Mouse (Mus musculus) embryo, embryonic 9.5 days (tissue): ENCODE measurements at regions not wholly inside any gene's neighbourhood (a gene's known extent, or its start where the extent isn't known, plus 50 kb on each side); places are given as distances from the start of the nearest gene placed in this dataset.

ENCODE experiments used
- DNase-seq: peaks from one replicate; pipeline ENCODE4 v3.0.0-alpha.2; 2017; ENCODE audit errors: extremely low spot score

DNA sequence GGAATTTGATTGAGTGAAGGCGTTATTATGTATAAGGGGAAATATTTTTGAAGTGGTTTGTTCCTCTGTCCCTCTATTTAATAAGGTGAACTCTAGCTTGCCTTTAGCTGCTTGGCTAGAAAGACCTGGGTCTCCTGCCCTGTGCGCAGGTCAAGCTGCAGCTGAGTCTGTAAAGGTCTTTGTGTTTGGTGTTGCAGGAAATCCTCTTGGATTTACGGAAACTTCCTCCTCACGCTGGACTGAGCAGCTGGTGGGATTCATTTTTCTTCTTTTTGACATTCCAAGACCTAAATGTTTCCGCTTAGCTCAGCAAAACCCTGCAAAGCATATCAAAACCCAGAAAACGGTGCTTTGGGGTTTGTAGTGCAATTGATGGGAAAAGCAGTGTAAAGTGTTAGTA lies 402.2 kb upstream of the Mmadhc start:
- no peak for DNase-seq

DNA sequence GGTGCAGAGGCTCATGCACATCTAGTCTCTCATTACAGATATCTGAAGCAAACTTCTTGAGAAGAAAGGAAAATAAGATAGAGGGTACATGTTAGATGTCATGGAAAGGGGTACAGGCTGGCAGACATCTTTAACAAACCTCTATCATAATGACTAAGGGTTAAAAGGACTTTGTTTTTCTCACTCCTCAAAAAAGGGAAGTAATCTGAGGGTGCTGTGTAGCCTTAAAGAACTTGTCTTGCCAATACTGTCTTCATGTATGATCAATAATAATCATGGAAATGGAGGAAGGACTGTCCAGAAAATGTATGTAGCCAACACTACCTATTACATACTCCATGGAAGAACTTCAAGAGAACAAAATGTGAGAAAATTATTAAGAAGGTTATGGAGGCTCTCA lies 400.0 kb upstream of the Mmadhc start:
- no peak for DNase-seq

DNA sequence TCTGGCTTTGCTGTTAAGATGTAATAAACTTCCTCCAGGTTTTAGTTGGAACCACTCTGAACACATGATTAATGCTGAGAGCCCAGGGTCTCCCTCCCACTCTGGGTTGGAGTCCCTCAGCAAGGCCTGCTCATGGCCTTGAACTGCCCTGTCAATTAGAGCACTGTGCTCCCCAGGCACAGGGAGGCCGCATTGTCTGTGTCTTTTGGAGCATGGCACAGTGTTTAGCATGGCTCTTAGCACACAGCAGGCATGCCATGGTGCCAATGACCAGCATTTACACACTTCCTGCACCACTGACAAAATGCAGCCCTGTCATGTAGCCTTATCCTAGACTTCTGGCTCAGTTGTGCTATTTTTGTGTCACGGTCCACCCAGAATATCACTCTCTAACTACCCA lies 398.2 kb upstream of the Mmadhc start:
- no peak for DNase-seq

DNA sequence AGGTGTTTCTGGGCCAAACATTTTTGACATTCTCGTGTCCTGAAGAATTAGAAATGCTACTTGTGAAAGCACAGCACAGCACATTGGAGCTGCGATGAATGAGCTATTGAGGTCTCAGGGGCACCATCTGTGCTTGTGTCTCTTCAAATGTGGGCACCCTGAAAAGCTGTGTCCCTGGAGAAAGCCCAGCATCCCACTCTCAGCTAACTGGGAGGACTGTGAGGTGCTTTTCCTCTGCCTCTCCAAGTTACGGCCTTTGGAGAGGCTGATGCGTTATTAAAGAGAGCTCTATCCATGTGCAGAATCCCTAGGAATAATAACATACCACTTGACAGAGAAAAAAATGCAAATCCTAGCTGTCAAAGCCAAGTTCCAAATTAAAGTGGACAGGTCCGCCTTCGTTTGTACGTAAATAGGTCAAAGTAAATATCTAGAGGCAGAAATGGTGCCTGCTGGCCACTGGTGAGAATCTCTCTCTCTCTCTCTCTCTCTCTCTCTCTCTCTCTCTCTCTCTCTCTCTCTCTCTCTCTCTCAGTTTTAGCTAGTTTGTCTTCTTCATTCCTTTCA lies 397.3 kb upstream of the Mmadhc start:
- no peak for DNase-seq

DNA sequence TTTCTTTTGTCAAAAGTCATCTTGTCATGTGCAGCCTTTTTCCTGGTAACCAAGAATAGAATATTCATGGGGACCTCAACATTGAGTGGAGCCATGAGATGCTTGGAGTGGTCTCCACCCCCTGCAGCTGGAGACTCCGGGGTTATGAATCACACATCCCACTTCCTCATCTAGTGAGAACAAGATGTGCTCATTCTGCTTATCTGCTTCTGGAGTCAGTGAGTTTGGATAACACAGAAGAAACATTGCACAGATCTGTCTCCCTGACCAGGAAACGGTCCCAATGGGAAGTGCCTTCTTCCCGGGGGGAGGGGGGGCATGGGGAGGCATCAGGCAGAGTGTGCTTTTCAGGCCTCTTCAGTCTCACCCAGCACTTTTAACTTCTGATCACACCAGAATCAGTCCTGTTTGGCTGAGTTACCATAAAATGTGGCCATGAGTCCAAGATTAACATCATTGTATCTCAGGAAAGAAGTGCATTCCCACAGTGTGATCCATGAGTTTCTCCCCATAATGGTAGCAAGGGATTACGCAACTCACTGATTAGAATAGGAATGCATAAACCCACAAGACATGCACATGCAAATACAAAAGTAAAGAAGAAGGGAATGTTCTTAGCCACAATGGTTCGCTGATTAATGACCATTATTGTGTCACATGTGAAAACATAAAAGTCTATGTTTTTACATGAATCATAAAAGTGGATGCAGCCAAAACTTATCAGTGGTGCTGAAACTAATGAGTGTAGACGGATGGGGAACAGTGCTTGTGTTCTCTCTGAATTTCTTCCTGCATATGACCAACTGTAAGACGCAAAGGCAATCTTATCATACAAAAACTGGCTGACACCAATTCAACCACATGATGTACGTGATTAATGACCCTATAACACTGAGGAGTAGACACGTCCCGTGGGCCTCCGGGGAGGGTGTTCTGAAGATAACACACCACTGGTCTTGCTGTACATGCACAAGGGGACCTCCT lies 393.8 kb upstream of the Mmadhc start:
- no peak for DNase-seq

DNA sequence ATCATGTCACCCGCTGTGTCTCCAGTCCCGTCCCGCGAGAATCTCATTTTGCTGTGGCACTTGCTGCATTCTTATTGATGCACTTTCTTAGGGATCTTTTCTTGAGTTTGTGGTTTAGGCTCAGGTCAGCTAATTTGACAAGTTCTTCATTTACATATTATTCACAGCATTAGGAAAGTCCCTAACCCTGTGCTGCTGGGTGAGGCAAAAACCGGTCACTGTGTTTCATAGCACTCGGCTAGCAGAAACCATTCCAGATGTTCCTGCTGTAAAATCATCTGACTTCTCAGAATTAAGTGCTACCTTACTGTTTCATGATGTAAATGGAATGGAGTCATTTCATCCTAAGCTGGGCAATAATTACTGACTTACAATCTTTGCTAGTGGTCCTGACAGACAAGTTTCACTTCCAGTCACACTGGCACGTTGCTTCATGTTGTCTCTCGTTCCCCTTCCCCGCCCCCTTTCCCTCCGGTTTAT lies 391.1 kb upstream of the Mmadhc start:
- no peak for DNase-seq

DNA sequence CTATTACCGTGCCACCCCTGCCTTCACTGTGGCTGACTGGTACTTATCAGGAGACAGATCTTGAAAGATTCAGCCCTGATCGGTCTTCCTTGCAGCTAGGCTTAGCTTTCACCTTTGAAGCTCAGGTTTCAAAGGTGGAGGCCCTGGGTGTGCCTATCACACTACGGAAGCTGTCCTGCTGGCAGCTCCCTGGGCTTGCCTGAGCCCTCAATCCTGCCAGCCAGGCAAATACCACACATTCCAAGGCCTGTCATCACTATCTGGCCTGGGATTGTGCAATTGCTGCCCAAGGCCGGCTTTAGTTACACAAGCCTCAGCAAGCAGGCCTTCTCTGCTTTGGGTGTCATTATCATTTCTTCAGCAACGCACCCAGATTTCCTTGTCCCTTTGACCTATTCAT lies 390.6 kb upstream of the Mmadhc start:
- peak; percentile 50 for DNase-seq

DNA sequence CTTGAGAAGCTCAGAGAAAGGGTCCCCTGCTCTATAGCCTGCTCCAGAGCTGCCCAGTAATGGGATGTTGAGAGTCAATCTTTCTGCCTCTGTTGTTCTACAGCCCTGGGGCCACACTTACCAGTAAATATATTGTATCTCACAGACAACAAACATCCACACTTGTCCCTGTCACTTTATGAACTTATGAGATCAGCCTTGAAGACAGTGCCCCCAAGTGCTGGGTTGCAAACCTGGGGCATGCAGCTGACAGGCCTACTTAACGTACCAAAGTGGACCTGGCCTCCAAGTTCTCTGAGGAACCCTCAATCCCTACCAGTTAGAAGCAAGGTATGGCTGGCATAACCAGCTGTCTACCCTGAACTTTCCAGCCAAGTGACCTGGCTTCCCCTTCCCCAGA lies 380.9 kb upstream of the Mmadhc start:
- DNase-seq, result no peak

DNA sequence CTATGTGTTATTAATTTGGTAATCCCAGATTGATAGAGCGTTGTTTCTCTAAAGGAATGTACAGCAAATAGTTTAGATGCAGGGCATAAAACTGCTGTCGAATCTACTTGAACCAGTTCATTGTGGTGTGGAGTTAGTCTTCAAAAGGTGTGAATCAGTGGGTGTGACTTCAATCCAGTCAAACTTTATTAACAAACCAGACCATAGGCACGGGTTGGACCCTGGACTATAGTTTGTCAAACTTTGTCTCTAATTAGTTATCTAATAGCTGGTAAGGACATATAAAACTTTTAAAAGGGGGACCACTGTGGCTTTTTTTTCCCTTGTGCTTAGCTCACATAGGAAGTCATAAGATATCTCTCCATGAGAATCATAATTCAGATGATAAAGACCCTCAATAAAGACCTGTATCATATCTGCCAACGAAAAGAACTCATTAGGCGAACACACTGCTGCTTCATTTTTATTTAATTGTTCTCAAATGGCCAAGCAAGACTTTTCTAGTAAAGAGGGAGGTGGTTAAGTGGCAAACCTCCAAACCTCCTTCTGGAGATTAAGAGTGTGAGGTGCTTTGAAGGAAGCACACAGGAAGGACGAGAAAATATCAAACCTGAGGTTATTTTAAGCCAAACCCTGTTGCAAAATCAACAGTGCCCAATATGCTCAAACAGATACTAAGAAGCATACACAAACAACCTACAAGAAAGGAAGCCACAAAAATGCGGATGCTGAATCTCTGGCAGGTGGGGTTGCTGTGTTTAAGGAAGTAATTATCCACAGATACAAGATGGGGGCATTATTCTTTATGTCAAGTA lies 379.3 kb upstream of the Mmadhc start:
- DNase-seq, result no peak

DNA sequence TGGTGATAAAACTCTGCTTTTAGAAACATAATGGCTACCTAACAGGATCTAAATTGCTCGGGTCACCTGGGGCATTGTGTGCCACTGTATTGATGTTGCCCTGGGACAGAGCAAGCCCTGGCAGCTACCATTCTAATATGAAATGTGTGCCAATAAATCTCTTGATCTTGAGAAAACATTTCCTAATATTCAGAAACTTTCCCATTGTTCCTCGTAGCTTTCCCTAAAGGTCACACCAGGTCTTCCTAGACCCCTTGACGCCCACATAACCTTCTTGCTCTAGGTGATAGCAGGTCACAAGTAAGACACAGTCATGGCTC lies 378.2 kb upstream of the Mmadhc start:
- no peak for DNase-seq

DNA sequence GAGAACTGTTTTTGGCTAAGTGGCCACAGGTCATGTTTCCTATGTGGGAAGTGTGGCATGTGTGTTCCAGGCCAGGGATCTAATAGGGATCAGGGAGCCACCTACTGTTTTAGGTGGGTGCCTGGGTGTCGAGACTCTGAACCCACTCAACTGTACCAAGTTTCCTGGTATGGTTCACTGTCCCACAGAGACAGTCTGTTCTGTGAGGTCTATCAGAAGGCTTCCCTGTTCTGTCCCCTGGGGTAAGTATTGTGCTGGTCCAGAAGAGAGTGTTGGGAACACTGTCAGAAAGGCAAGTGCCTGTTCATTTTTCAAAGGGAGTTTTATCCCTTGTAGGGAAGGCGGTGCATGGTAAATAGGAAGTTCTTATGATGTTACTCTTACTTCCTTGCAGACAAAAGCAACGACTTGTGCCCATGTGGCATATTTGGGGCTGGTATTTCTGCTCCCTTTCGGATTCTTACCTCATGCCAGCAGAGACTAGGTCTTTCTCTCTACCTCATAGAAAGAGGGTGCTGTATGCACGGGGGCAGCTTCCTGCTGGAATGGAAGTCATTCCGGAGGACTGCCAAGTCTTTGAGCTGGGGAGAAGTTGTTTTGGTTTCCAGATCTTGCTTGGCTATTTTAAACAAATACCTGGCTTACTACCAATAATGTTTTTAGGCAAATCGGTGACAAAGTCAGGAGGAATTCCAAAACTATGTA lies 377.7 kb upstream of the Mmadhc start:
- no peak for DNase-seq

DNA sequence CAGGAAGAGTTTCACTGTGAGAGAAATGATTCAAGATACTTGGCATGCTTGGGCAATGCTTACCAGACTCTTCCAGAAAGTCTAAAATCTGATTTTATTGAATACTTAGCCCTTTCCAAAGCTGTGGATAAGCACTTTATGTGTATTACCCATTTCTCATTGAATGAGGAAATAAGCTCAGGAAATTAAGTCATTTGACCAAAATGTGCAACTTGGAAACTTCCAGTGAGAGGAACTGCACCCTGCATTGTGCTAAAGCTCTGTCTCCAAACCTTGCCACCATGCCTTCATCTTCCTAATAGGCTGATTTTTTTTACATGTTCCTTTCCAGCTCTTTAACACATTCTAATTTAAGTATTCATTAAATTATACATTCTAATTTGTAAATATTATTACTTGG lies 372.7 kb upstream of the Mmadhc start:
- no peak for DNase-seq

DNA sequence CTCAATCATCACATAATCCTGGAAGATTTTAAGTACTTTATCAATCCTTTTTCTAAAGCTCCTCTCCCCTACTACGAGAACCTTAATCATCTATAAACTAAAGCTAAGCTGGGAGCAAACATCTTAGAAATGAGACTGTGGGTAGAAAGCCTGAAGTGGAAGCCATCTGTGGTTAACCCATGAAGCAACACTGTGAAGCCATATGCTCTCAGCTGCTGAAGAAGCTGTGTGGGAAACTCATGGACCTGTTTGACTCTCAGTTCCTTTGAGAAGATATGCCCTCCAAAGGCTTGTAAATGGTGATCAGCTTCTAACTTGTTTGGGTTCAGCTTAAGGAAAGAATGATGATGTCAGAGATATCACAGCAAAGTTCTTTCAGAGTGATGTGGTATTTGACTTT lies 372.2 kb upstream of the Mmadhc start:
- DNase-seq, result no peak

DNA sequence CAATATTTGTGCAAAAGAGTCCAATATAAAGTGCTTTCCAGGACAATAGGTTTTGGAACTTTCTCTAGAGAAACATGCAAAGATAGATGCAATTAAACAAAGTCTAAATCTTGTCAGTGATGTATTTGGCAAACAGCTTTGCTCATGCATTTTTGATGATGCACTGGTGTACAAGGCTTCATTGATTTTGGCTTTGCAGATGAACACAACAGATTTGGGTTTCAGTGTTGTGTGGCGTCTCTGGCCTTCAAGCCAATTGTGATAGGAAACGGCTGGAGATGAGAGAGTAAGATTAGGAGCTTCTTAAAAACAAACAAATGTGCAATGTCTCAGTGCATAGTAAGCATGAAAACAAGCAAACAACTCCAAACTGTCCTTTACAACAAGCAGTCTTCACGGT lies 370.6 kb upstream of the Mmadhc start:
- DNase-seq, result no peak

DNA sequence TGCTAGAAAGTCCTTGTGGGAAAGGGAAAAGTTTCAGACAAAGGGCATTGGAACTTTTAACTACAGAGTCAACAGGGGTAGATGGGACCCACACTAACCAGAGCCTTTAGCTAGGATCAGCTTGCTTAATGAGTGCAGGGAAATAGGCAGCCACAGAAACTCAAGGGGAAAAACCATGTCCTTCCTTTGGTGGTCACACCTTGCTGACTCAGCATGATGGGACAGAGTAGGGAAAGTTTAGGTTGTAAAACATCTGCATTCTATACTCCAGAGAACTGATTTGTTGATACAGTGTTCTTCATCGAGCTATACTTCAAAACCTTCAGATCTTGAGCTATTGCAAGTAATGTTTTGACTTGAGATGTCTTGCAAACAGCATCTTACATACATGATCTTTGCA lies 365.9 kb upstream of the Mmadhc start:
- no peak for DNase-seq

DNA sequence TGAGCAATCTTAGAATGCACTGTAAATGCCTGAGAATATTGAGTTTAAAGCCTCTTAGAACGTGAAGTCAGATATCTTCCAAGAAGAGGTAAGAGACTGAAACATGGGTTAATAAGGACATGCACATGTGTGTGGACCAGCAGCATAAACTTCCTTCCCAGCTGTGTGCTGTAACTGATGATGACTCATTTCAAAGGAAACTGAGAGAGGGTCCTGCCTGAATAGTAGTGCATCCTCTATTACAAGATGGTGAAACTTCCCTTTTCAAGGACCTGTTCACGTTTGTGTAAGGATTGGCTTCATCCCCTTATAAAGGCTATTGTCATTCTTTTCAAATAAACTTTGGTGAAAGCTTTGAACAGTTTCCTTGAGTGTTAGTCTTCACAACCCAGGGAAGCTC lies 363.4 kb upstream of the Mmadhc start:
- no peak for DNase-seq

DNA sequence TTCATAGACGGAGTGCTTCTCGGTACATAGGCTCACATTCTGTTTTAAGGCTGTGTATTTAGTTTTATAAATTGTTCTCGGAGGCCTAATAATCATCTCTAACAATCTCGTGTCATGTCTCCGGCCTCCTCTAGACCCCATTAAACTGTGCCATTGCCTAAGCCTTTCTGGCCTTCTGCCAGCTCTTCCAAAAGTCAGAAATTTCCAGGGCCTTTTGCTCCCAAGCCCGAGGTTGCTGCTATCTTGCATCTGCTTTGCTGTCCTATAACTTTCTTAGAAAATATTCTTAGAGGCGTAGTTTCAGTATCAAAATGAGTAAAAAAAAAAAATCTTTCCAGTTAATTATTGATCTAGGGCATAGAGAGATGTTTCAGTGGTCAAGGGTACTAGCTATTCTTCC lies 361.2 kb upstream of the Mmadhc start:
- DNase-seq, result no peak

DNA sequence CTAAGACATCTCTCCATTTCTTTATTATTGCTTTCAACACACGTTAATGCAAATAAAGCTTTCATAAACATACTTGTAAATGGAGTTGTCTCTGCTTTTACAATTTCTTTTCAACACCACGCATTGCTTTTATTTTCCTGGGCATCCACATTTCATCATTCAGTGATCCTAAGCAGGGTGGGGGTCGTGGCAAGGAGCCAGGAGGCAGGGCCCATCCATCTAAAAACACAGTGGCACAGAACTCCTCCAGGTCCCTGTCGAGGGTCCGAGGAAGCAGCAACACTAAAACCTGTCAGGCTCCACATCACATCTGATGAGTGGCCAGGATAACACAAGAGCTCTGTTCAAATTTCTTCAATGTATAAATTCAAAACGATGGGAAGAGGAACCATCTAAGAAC lies 359.8 kb upstream of the Mmadhc start:
- DNase-seq, result no peak

DNA sequence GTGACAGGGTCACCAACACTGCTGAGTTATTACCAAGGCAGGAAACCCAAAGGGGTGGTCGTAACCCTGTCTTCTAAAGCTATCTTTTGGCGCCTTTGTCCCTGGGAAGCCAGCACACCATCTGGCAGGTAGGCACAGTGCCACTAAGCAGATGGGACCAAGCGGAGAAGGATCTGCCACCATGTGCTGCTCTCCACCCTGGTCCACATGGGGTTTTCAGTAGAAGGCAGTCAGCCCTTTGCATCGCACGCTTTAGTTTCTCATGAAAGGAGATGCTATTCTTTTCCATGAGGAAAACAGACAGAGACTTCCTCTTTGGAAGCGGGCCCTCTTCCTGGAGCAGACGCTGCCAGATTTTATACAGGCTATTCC lies 358.3 kb upstream of the Mmadhc start:
- no peak for DNase-seq

DNA sequence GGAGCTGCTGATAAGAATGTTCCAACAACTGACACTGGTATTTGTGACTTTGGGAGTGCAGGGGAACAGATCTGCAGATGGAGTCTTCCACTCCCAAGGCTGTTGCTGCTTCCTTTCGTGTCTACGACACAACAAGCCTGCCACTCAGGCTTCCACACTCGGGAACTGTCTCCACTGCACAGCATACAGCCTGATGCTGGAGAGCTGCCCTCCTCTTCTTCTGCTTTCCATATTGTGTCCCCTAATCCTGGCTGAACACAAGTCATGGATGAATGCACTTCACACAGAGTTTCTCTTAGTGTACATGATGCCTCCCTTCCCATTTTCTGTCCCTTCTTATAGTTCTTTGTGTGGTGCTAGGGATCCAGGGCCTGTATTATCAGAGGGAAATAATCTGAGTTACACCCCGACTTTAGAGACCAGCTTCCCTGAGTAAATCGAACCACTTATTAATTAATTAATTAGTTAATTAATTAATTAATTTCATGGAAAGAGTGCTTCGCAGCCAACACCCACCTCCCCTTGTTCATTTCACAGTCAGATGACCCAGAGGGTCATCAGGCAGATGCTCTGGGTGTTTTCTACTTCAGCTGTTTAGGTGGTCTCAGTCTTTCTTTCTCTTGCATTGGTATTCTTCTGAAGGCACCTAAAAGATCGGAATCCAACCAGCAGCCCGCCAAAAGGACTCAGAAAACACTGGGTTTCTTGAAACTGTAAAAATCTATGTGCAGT lies 357.8 kb upstream of the Mmadhc start:
- DNase-seq, result no peak

DNA sequence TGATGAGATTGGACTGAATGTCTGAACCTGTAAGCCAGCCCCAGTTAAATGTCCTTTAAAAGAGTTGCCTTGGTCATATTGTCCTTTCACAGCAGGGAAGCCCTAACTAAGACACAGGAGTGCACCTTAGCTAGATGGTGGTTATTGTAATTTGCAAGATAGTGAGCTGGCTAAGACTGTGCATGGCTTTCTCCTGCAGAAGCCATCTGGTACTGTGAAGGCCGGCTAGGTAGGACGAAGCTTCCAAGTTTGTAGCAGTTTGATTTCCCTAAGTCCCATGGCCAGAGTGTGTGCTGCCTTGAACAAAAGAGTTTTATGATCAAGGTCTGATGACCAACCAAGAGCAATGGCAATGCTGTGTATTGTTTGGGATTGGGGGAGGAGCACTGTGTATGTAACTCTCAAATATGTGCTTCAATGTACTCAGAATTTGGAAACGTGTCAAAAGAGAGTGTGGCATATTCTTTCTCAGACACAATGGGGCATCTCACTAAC lies 356.6 kb upstream of the Mmadhc start:
- no peak for DNase-seq
